Mouse (Mus musculus): ENCODE results near the gene Zfp36l1. TPM values are rescaled to one million over a fixed set of nuclear protein-coding genes. Genes with fewer than 3 reads are reported as not detected.

Zfp36l1 gene
- polyA plus RNA-seq, 1 experiment from 2014 or later, result 30.4 TPM

GRCm38 (mm10) chr12:80106896-80107667, 5.7 kb downstream of the Zfp36l1 start:
- no peak for ATAC-seq (ENCODE audit: low read depth)
- peaks cover 9% of the 10 kb centered on the region for H3K4me1 ChIP-seq (ENCODE audit: control insufficient read depth, low read depth, low read length)
- no peak overlapping the region for H3K4me3 ChIP-seq (ENCODE audit: low read depth, low read length)
- H3K27ac ChIP-seq (ENCODE audit: low read length), result no peak overlapping the region
- H3K9ac ChIP-seq (ENCODE audit: low read depth, low read length), result no peak overlapping the region
- peaks cover 7% of the 10 kb centered on the region; the same call in 1 of the 2 replicates for H3K36me3 ChIP-seq (ENCODE audit: control insufficient read depth, insufficient read depth)
- no peaks in the 10 kb centered on the region for H3K27me3 ChIP-seq (ENCODE audit: control insufficient read depth, insufficient read depth, low read depth, low read length)
- H3K9me3 ChIP-seq (replicated peaks; ENCODE audit: control insufficient read depth, low read length), result no peaks in the 10 kb centered on the region
- 88% methylated on average over 3 of the region's 3 CpGs for WGBS (ENCODE audit: insufficient replicate concordance)
- no peak overlapping the region for H3K4me2 ChIP-seq (ENCODE audit: low read depth, low read length)

GRCm38 (mm10) chr12:80106138-80106895, 6.5 kb downstream of the Zfp36l1 start:
- H3K27me3 ChIP-seq (ENCODE audit: control insufficient read depth, insufficient read depth, low read depth, low read length), result no peaks in the 10 kb centered on the region
- no peak overlapping the region for H3K4me3 ChIP-seq (ENCODE audit: low read depth, low read length)
- H3K4me1 ChIP-seq (ENCODE audit: control insufficient read depth, low read depth, low read length), result peaks cover 9% of the 10 kb centered on the region
- H3K4me2 ChIP-seq (ENCODE audit: low read depth, low read length), result no peak overlapping the region
- no peak for ATAC-seq (ENCODE audit: low read depth)
- 75% methylated on average over 4 of the region's 4 CpGs for WGBS (ENCODE audit: insufficient replicate concordance)
- no peak overlapping the region for H3K27ac ChIP-seq (ENCODE audit: low read length)
- no peak overlapping the region for H3K9ac ChIP-seq (ENCODE audit: low read depth, low read length)
- no peaks in the 10 kb centered on the region for H3K9me3 ChIP-seq (replicated peaks; ENCODE audit: control insufficient read depth, low read length)
- peaks cover 7% of the 10 kb centered on the region; the same call in 1 of the 2 replicates for H3K36me3 ChIP-seq (ENCODE audit: control insufficient read depth, insufficient read depth)

GRCm38 (mm10) chr12:80103521-80103973, 9.3 kb downstream of the Zfp36l1 start:
- no peak overlapping the region for H3K4me3 ChIP-seq (ENCODE audit: low read depth, low read length)
- no peaks in the 10 kb centered on the region; the same call in 1 of the 2 replicates for H3K36me3 ChIP-seq (ENCODE audit: control insufficient read depth, insufficient read depth)
- peak overlapping the region; percentile 88 for H3K27ac ChIP-seq (ENCODE audit: low read length)
- no peaks in the 10 kb centered on the region for H3K27me3 ChIP-seq (ENCODE audit: control insufficient read depth, insufficient read depth, low read depth, low read length)
- H3K9me3 ChIP-seq (replicated peaks; ENCODE audit: control insufficient read depth, low read length), result no peaks in the 10 kb centered on the region
- peak overlapping the region; percentile 35 for H3K4me2 ChIP-seq (ENCODE audit: low read depth, low read length)
- WGBS (ENCODE audit: insufficient replicate concordance), result 49% methylated on average over 5 of the region's 5 CpGs
- H3K4me1 ChIP-seq (ENCODE audit: control insufficient read depth, low read depth, low read length), result no peaks in the 10 kb centered on the region; the same call in 1 of the 2 replicates
- no peak overlapping the region for H3K9ac ChIP-seq (ENCODE audit: low read depth, low read length)
- ATAC-seq (ENCODE audit: low read depth), result peak; percentile 90

GRCm38 (mm10) chr12:80103089-80103488, 9.7 kb downstream of the Zfp36l1 start:
- Histone ChIP-seq H3K27ac (ENCODE audit: low read length) (peak overlapping the region; percentile 88), H3K9ac (ENCODE audit: low read depth, low read length) (no peak overlapping the region), H3K4me3 (ENCODE audit: low read depth, low read length) (no peak overlapping the region), H3K36me3 (ENCODE audit: control insufficient read depth, insufficient read depth) (no peaks in the 10 kb centered on the region; the same call in 1 of the 2 replicates), H3K27me3 (ENCODE audit: control insufficient read depth, insufficient read depth, low read depth, low read length) (no peaks in the 10 kb centered on the region), H3K4me2 (ENCODE audit: low read depth, low read length) (peak overlapping the region; percentile 35), H3K4me1 (ENCODE audit: control insufficient read depth, low read depth, low read length) (no peaks in the 10 kb centered on the region; the same call in 1 of the 2 replicates), H3K9me3 (replicated peaks; ENCODE audit: control insufficient read depth, low read length) (no peaks in the 10 kb centered on the region)
- 50% methylated on average over 4 of the region's 4 CpGs for WGBS (ENCODE audit: insufficient replicate concordance)
- peak; percentile 68 for ATAC-seq (ENCODE audit: low read depth)

GRCm38 (mm10) chr12:80098825-80099224, 14.0 kb downstream of the Zfp36l1 start:
- no peak overlapping the region for H3K27ac ChIP-seq (ENCODE audit: low read length)
- H3K36me3 ChIP-seq (ENCODE audit: control insufficient read depth, insufficient read depth), result no peaks in the 10 kb centered on the region
- WGBS (ENCODE audit: insufficient replicate concordance), result 55% methylated on average over 1 of the region's 1 CpGs

GRCm38 (mm10) chr12:80096734-80097133, 16.1 kb downstream of the Zfp36l1 start:
- Histone ChIP-seq H3K27ac (ENCODE audit: low read length) (no peak overlapping the region), H3K27me3 (ENCODE audit: control insufficient read depth, insufficient read depth, low read depth, low read length) (no peaks in the 10 kb centered on the region), H3K4me3 (ENCODE audit: low read depth, low read length) (no peak overlapping the region), H3K4me2 (ENCODE audit: low read depth, low read length) (no peak overlapping the region), H3K9me3 (replicated peaks; ENCODE audit: control insufficient read depth, low read length) (no peaks in the 10 kb centered on the region), H3K4me1 (ENCODE audit: control insufficient read depth, low read depth, low read length) (peaks cover 6% of the 10 kb centered on the region), H3K36me3 (ENCODE audit: control insufficient read depth, insufficient read depth) (no peaks in the 10 kb centered on the region), H3K9ac (ENCODE audit: low read depth, low read length) (no peak overlapping the region)
- 60% methylated on average over 6 of the region's 6 CpGs for WGBS (ENCODE audit: insufficient replicate concordance)
- no peak for ATAC-seq (ENCODE audit: low read depth)

More at GRCm38 (mm10) chr12:80098825-80099224, 14.0 kb downstream of the Zfp36l1 start:
- Histone ChIP-seq H3K9me3 (replicated peaks; ENCODE audit: control insufficient read depth, low read length) (no peaks in the 10 kb centered on the region), H3K4me1 (ENCODE audit: control insufficient read depth, low read depth, low read length) (peaks cover 6% of the 10 kb centered on the region), H3K4me3 (ENCODE audit: low read depth, low read length) (no peak overlapping the region), H3K27me3 (ENCODE audit: control insufficient read depth, insufficient read depth, low read depth, low read length) (no peaks in the 10 kb centered on the region), H3K9ac (ENCODE audit: low read depth, low read length) (no peak overlapping the region), H3K4me2 (ENCODE audit: low read depth, low read length) (no peak overlapping the region)
- ATAC-seq (ENCODE audit: low read depth), result no peak

- ATAC-seq (ENCODE audit: low read depth), result no peak
Observed at GRCm38 (mm10) chr12:80092787-80093186, 20.0 kb downstream of the Zfp36l1 start.

GRCm38 (mm10) chr12:80091080-80091479, 21.7 kb downstream of the Zfp36l1 start:
- Histone ChIP-seq H3K9ac (ENCODE audit: low read depth, low read length) (no peak overlapping the region; the same call in 1 of the 2 replicates), H3K27ac (ENCODE audit: low read length) (no peak overlapping the region)

More at GRCm38 (mm10) chr12:80092787-80093186, 20.0 kb downstream of the Zfp36l1 start:
- no peak overlapping the region for H3K4me3 ChIP-seq (ENCODE audit: low read depth, low read length)
- no peaks in the 10 kb centered on the region for H3K36me3 ChIP-seq (ENCODE audit: control insufficient read depth, insufficient read depth)
- H3K9me3 ChIP-seq (replicated peaks; ENCODE audit: control insufficient read depth, low read length), result no peaks in the 10 kb centered on the region
- peaks cover 26% of the 10 kb centered on the region for H3K4me1 ChIP-seq (ENCODE audit: control insufficient read depth, low read depth, low read length)
- H3K27ac ChIP-seq (ENCODE audit: low read length), result no peak overlapping the region
- H3K27me3 ChIP-seq (ENCODE audit: control insufficient read depth, insufficient read depth, low read depth, low read length), result no peaks in the 10 kb centered on the region
- H3K4me2 ChIP-seq (ENCODE audit: low read depth, low read length), result no peak overlapping the region
- H3K9ac ChIP-seq (ENCODE audit: low read depth, low read length), result no peak overlapping the region

More at GRCm38 (mm10) chr12:80091080-80091479, 21.7 kb downstream of the Zfp36l1 start:
- whole genome bisulfite sequencing (ENCODE audit: insufficient replicate concordance), result 18% methylated on average over 8 of the region's 8 CpGs
- Histone ChIP-seq H3K36me3 (ENCODE audit: control insufficient read depth, insufficient read depth) (no peaks in the 10 kb centered on the region), H3K4me3 (ENCODE audit: low read depth, low read length) (no peak overlapping the region), H3K4me1 (ENCODE audit: control insufficient read depth, low read depth, low read length) (peaks cover 30% of the 10 kb centered on the region), H3K9me3 (replicated peaks; ENCODE audit: control insufficient read depth, low read length) (no peaks in the 10 kb centered on the region), H3K4me2 (ENCODE audit: low read depth, low read length) (peak overlapping the region; percentile 21), H3K27me3 (ENCODE audit: control insufficient read depth, insufficient read depth, low read depth, low read length) (no peaks in the 10 kb centered on the region)
- 0 out of 2 replicates have a peak, but pooled peaks have one; percentile 25 for ATAC-seq (ENCODE audit: low read depth)
